Mouse (Mus musculus) kidney, postnatal 0 days (tissue): ENCODE results near the gene Hist3h2a. TPM values are rescaled to one million over a fixed set of nuclear protein-coding genes. Genes with fewer than 3 reads are reported as not detected.

Source experiments
- ATAC-seq: fragments of 200-750 bp; cut with Nextera tagmentation; replicated peaks from 2 replicates; pipeline ENCODE4 v1.8.0; 2017; ENCODE audit warnings: low read depth, moderate number of reproducible peaks, moderate TSS enrichment, moderate library complexity; ENCODE audit not compliant: low FRiP score
- DNase-seq: peaks from one replicate; pipeline ENCODE4 v3.0.0-alpha.2; 2016; ENCODE audit warnings: low spot score
- H3K27ac ChIP-seq: fragments of 300-500 bp; sonication (generic); 2 replicates; pipeline ENCODE4 v1.5.1; 2014; ENCODE audit warnings: mild to moderate bottlenecking
- H3K27me3 ChIP-seq: fragments of 300-500 bp; sonication (generic); 2 replicates; pipeline ENCODE4 v1.6.1; 2014; ENCODE audit warnings: low read length, mixed read lengths; ENCODE audit not compliant: insufficient read depth
- H3K36me3 ChIP-seq: fragments of 300-500 bp; sonication (generic); 2 replicates; pipeline ENCODE4 v1.6.1; 2014; ENCODE audit warnings: low read length, mixed read lengths; ENCODE audit not compliant: insufficient read depth
- H3K4me1 ChIP-seq: fragments of 300-500 bp; sonication (generic); replicated peaks from 2 replicates; pipeline ENCODE4 v1.6.1; 2014; ENCODE audit warnings: antibody characterized with exemption, low read length, mixed read lengths; ENCODE audit not compliant: insufficient read depth
- H3K4me2 ChIP-seq: fragments of 300-500 bp; sonication (generic); 2 replicates; pipeline ENCODE4 v1.6.1; 2014; ENCODE audit warnings: mild to moderate bottlenecking, low read length, moderate library complexity, mixed read lengths
- H3K4me3 ChIP-seq: fragments of 300-500 bp; sonication (generic); replicated peaks from 2 replicates; pipeline ENCODE4 v1.5.1; 2014; ENCODE audit warnings: low read depth, low read length
- H3K9ac ChIP-seq: fragments of 300-500 bp; sonication (generic); 2 replicates; pipeline ENCODE4 v1.6.1; 2014; ENCODE audit warnings: low read depth, low read length
- H3K9me3 ChIP-seq: fragments of 300-500 bp; sonication (generic); replicated peaks from 2 replicates; pipeline ENCODE4 v1.6.1; 2016; ENCODE audit warnings: low read length, inconsistent platforms, mixed read lengths
- CTCF ChIP-seq: IDR thresholded peaks from 2 replicates; pipeline ENCODE4 v1.5.1; 2016; ENCODE audit warnings: antibody characterized with exemption, low read depth, mild to moderate bottlenecking, moderate library complexity
- WGBS: fragments of 180-500 bp; shearing (Covaris S2); extraction: QIAGEN DNeasy Blood & Tissue Kit; methylation state at CpG from one replicate; pipeline ENCODE4 v1.1.7; 2014; 5-methylcytosine and 5-hydroxymethylcytosine counted together
- polyA plus RNA-seq: library from polyadenylated mRNA; unstranded; fragments of >200 nt; fragmentation: Nextera tagmentation; extraction: Ambion mirVana; gene quantifications from 2 replicates; pipeline ENCODE4 v1.2.1, GENCODE M21; 2015

Hist3h2a gene
- polyA plus RNA-seq, 1 experiment from 2014 or later: 40.9 TPM

GRCm38 (mm10) chr11:58969659-58970058 is 15.2 kb downstream of the Hist3h2a start:
- Histone ChIP-seq H3K4me2 (no peak overlapping the region), H3K9me3 (no peaks in the 10 kb centered on the region), H3K27ac (peak overlapping the region; percentile 88), H3K4me3 (no peak overlapping the region), H3K9ac (no peak overlapping the region), H3K36me3 (no peaks in the 10 kb centered on the region), H3K4me1 (peaks cover 20% of the 10 kb centered on the region), H3K27me3 (no peaks in the 10 kb centered on the region)
- DNase-seq (peak; percentile 72), ATAC-seq (peak; percentile 52)
- no peak for TF ChIP-seq CTCF
- 41% methylated on average over 6 of the region's 6 CpGs for WGBS

DNA sequence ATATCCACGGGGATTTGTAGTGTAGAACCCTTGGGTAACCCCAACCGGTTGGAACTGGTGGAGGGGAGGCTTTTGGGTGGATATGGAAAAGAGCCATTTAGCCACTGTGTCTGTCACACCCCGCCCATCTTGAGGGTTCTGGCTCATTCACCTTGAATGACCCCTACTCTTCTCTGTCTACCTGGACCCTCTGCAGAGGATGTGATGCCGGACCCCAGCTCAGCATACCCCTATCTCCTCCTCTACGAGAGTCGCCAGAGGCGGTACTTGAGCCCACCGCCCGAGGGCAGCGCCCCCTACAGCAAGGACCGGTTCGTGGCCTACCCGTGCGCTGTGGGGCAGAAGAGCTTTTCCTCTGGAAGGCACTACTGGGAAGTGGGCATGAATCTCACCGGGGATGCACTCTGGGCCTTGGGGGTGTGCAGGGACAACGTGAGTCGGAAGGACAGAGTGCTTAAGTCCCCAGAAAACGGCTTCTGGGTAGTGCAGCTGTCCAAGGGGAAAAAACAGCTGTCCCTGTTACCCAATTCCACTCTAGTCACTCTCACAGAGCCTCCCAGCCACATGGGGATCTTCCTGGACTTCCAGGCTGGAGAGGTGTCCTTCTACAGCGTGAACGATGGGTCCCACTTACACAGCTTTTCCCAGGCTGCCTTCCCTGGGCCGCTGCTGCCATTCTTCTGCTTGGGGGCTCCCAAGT is 16.5 kb downstream of the Hist3h2a start:
- H3K27ac ChIP-seq: peak overlapping the region; percentile 88; the same call in 1 of the 2 replicates
- no peak overlapping the region for H3K9ac ChIP-seq
- ATAC-seq (no peak; the same call in 1 of the 2 replicates), DNase-seq (no peak)
- peaks cover 17% of the 10 kb centered on the region for H3K4me1 ChIP-seq
- no peak overlapping the region for H3K4me3 ChIP-seq
- no peak overlapping the region for H3K4me2 ChIP-seq
- no peaks in the 10 kb centered on the region for H3K9me3 ChIP-seq
- WGBS: 90% methylated on average over 21 of the region's 21 CpGs
- TF ChIP-seq CTCF: peak; percentile 24; the same call in 1 of the 2 replicates
- H3K27me3 ChIP-seq: no peaks in the 10 kb centered on the region
- no peaks in the 10 kb centered on the region for H3K36me3 ChIP-seq

DNA sequence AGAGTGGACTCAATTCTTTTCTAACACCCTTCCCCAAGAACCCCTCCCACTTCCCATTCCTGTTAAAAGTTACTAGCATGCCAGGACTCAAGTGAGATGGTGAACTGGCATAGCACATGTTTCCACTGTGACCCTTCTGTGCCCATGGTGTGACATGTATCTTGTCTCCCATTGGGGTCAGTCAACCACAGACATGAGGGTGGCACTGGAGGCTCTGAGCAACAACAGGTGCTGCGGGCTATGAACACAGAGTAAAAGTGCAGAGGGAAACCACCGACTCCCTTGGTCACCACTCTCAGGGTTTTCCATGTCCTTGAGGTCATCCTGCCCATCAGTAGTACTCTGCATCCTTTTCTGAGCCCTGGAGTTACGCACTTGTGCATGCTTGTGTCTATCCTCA is 17.3 kb downstream of the Hist3h2a start:
- WGBS: 92% methylated on average over 3 of the region's 3 CpGs
- no peak for DNase-seq
- H3K4me1 ChIP-seq: peaks cover 17% of the 10 kb centered on the region
- H3K27ac ChIP-seq: no peak overlapping the region
- H3K4me3 ChIP-seq: no peak overlapping the region
- H3K9me3 ChIP-seq: no peaks in the 10 kb centered on the region
- ATAC-seq: no peak
- TF ChIP-seq CTCF: no peak
- no peak overlapping the region for H3K4me2 ChIP-seq
- no peaks in the 10 kb centered on the region for H3K36me3 ChIP-seq
- H3K27me3 ChIP-seq: no peaks in the 10 kb centered on the region
- H3K9ac ChIP-seq: no peak overlapping the region

DNA sequence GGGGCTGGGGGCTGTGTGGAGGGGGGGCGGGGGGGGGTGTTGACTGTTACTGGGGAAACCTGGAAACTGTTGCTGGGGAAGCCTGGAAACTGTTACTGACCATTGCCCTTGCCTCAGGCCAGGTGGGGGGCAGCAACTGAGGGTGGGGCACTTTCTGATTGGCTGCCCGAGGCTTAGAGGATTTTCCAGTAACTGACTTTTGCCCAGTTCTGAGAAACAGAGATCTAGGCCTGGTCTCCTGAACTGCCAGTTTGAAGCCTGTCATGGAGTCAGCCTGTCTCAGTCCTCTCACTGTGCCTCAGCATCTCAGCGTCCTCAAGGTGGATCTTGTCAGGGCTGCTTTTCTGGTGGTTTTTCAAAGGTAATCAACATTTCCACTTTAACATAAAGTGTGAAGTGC is 19.9 kb downstream of the Hist3h2a start:
- H3K4me2 ChIP-seq: no peak overlapping the region
- no peak overlapping the region for H3K9ac ChIP-seq
- ATAC-seq (no peak), DNase-seq (no peak)
- no peak overlapping the region for H3K27ac ChIP-seq
- no peaks in the 10 kb centered on the region for H3K27me3 ChIP-seq
- no peaks in the 10 kb centered on the region for H3K36me3 ChIP-seq
- no peak overlapping the region for H3K4me3 ChIP-seq
- no peak for TF ChIP-seq CTCF
- peaks cover 20% of the 10 kb centered on the region for H3K4me1 ChIP-seq
- no peaks in the 10 kb centered on the region for H3K9me3 ChIP-seq
- 95% methylated on average over 3 of the region's 3 CpGs for WGBS

- TF ChIP-seq CTCF: no peak
- peak; percentile 42 for DNase-seq
Measured at GRCm38 (mm10) chr11:58977150-58977549, 22.7 kb downstream of the Hist3h2a start.

GRCm38 (mm10) chr11:58977607-58978026 is 23.1 kb downstream of the Hist3h2a start:
- Histone ChIP-seq H3K4me3 (peak overlapping the region; percentile 67), H3K4me1 (peaks cover 24% of the 10 kb centered on the region; the same call in 1 of the 2 replicates), H3K27ac (peak overlapping the region; percentile 91), H3K9ac (peak overlapping the region; percentile 90), H3K36me3 (peaks cover 7% of the 10 kb centered on the region; the same call in 1 of the 2 replicates), H3K27me3 (no peaks in the 10 kb centered on the region), H3K9me3 (no peaks in the 10 kb centered on the region), H3K4me2 (peak overlapping the region; percentile 95)
- no peak for TF ChIP-seq CTCF
- under 1% methylated on average over 21 of the region's 21 CpGs for WGBS
- ATAC-seq (peak; percentile 5; the same call in 1 of the 2 replicates), DNase-seq (no peak)

More at GRCm38 (mm10) chr11:58977150-58977549, 22.7 kb downstream of the Hist3h2a start:
- peak overlapping the region; percentile 90 for H3K9ac ChIP-seq
- H3K4me2 ChIP-seq: peak overlapping the region; percentile 95
- 0 out of 2 replicates have a peak, but pooled peaks have one; percentile 18 for ATAC-seq
- peak overlapping the region; percentile 91 for H3K27ac ChIP-seq
- H3K9me3 ChIP-seq: no peaks in the 10 kb centered on the region
- H3K4me1 ChIP-seq: peaks cover 24% of the 10 kb centered on the region; the same call in 1 of the 2 replicates
- 0 out of 2 replicates have a peak, but pooled peaks cover 2% of the 10 kb centered on the region for H3K36me3 ChIP-seq
- H3K27me3 ChIP-seq: no peaks in the 10 kb centered on the region
- H3K4me3 ChIP-seq: peak overlapping the region; percentile 67
- WGBS: under 1% methylated on average over 29 of the region's 29 CpGs
